In the genomic region with DNA sequence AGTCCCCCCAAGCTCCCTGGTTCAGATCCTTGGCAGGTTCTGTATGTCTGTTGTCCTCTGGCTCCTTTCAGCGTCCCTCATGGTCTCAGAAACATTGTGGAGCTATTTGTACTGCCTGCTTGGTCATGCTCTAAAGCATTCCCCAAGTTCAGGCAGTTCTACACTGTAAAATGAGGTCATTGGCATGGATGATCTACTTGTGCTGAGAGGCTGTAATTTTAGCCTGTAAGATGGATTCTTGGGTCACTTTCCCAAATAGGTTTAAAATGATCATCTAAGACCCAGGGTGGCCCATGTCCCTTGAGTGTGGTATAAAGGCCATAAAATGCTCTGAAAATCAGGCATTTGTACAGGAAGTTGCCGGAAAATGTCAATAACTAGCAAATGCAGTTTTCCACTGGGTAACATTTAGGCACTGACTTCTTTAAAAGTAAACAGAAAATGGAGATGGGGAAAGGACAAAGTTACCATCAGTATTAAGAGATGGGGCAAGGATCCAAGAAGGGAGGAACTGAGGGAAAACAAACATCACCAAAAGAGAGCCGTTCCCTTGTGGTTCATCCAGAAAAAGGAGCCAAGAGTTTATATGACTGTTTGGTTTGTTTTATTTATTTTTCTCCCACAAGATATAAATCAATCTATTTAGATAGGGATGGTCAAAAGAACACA, we compare ENCODE assay signal across 13 mouse cellular contexts.
DNase-seq lines count a peak whose midpoint lies in the region; ATAC-seq lines count a peak whose summit lies in the region.
"Had no signal": no experiment of that assay in that cellular context is flagged by ENCODE, and none has a peak within 500 bp of the region (broad histone marks: within the 10 kb centered on the region; RNA-seq: fewer than 3 reads in every experiment).

No protein-coding gene starts in this region.

- H3K4me1 ChIP-seq in forebrain, embryonic 14.5 days (ENCODE audit: control insufficient read depth, insufficient read depth, low read length) = peaks cover 5% of the 10 kb centered on the region; the same call in 1 of the 2 replicates
- H3K4me1 ChIP-seq in forebrain, embryonic 12.5 days = peaks cover 8% of the 10 kb centered on the region; the same call in 1 of the 2 replicates
- H3K4me1 ChIP-seq in limb, embryonic 13.5 days = peaks cover 29% of the 10 kb centered on the region
- H3K4me1 ChIP-seq in limb, embryonic 10.5 days = peaks cover 13% of the 10 kb centered on the region; the same call in 1 of the 2 replicates

- 72% methylated on average over 3 of the region's 3 CpGs for WGBS in forebrain, embryonic 14.5 days
- WGBS in forebrain, embryonic 12.5 days = 86% methylated on average over 3 of the region's 3 CpGs
- 48% methylated on average over 3 of the region's 3 CpGs for WGBS in limb, embryonic 13.5 days
- 79% methylated on average over 3 of the region's 3 CpGs for WGBS in limb, embryonic 10.5 days

- no peak overlapping the region for H3K4me2 ChIP-seq in forebrain, embryonic 14.5 days (ENCODE audit: low read length)
- H3K4me2 ChIP-seq in forebrain, embryonic 12.5 days = no peak overlapping the region
- H3K4me2 ChIP-seq in limb, embryonic 13.5 days (replicated peaks) = no peak overlapping the region
- H3K4me2 ChIP-seq: embryonic facial prominence, embryonic 15.5 days; midbrain, embryonic 12.5 days had no signal

- peak; percentile 9 for DNase-seq in forebrain, embryonic 14.5 days (ENCODE audit: low spot score)
- DNase-seq in limb, embryonic 10.5 days (ENCODE audit: low spot score) = no peak
- DNase-seq in kidney, adult 9 months = peak; percentile 42
- peak; percentile 37 for DNase-seq in lung, postnatal 10 days
- DNase-seq in adrenal gland, postnatal 10 days = no peak
- DNase-seq: cerebellum, adult 2 months; spleen, adult 18-20 months; thymus, postnatal 4 days had no signal

- H3K9me3 ChIP-seq in forebrain, embryonic 14.5 days (replicated peaks; ENCODE audit: control insufficient read depth, low read length) = no peaks in the 10 kb centered on the region
- H3K9me3 ChIP-seq in forebrain, embryonic 12.5 days = no peaks in the 10 kb centered on the region
- peaks cover 3% of the 10 kb centered on the region; the same call in 1 of the 2 replicates for H3K9me3 ChIP-seq in limb, embryonic 13.5 days
- no peaks in the 10 kb centered on the region for H3K9me3 ChIP-seq in limb, embryonic 10.5 days (replicated peaks)
- H3K9me3 ChIP-seq: embryonic facial prominence, embryonic 15.5 days; midbrain, embryonic 12.5 days had no signal

- ATAC-seq in forebrain, embryonic 14.5 days = no peak
- ATAC-seq in forebrain, embryonic 12.5 days (ENCODE audit: low FRiP score) = no peak
- peak; percentile 65 for ATAC-seq in limb, embryonic 13.5 days (ENCODE audit: low FRiP score, low read depth)
- ATAC-seq in inflammation-experienced regulatory T-cells, adult 6 months = no peak

- no peaks in the 10 kb centered on the region for H3K36me3 ChIP-seq in forebrain, embryonic 14.5 days (ENCODE audit: control insufficient read depth, insufficient read depth, low read length)
- no peaks in the 10 kb centered on the region for H3K36me3 ChIP-seq in forebrain, embryonic 12.5 days (replicated peaks)
- H3K36me3 ChIP-seq in limb, embryonic 13.5 days = no peaks in the 10 kb centered on the region
- no peaks in the 10 kb centered on the region for H3K36me3 ChIP-seq in limb, embryonic 10.5 days
- H3K36me3 ChIP-seq: embryonic facial prominence, embryonic 15.5 days; midbrain, embryonic 12.5 days had no signal

- H3K27ac ChIP-seq in forebrain, embryonic 14.5 days (ENCODE audit: low read depth, low read length) = no peak overlapping the region
- H3K27ac ChIP-seq in forebrain, embryonic 12.5 days = no peak overlapping the region
- H3K27ac ChIP-seq in limb, embryonic 13.5 days = no peak overlapping the region
- H3K27ac ChIP-seq in limb, embryonic 10.5 days = no peak overlapping the region
- H3K27ac ChIP-seq: embryonic facial prominence, embryonic 15.5 days; midbrain, embryonic 12.5 days had no signal

- H3K9ac ChIP-seq in forebrain, embryonic 14.5 days (ENCODE audit: low read length) = no peak overlapping the region
- H3K9ac ChIP-seq in forebrain, embryonic 12.5 days = no peak overlapping the region
- no peak overlapping the region for H3K9ac ChIP-seq in limb, embryonic 13.5 days
- H3K9ac ChIP-seq: embryonic facial prominence, embryonic 15.5 days; midbrain, embryonic 12.5 days had no signal

- H3K4me3 ChIP-seq in forebrain, embryonic 14.5 days (ENCODE audit: low read depth, low read length) = no peak overlapping the region
- H3K4me3 ChIP-seq in forebrain, embryonic 12.5 days (replicated peaks) = no peak overlapping the region
- no peak overlapping the region for H3K4me3 ChIP-seq in limb, embryonic 13.5 days
- no peak overlapping the region for H3K4me3 ChIP-seq in limb, embryonic 10.5 days
- H3K4me3 ChIP-seq: embryonic facial prominence, embryonic 15.5 days; midbrain, embryonic 12.5 days had no signal

- no peaks in the 10 kb centered on the region for H3K27me3 ChIP-seq in forebrain, embryonic 14.5 days (replicated peaks; ENCODE audit: control insufficient read depth, insufficient read depth, low read length)
- H3K27me3 ChIP-seq in forebrain, embryonic 12.5 days = no peaks in the 10 kb centered on the region
- H3K27me3 ChIP-seq in limb, embryonic 13.5 days = no peaks in the 10 kb centered on the region
- H3K27me3 ChIP-seq in limb, embryonic 10.5 days (ENCODE audit: low read depth, poor library complexity, severe bottlenecking) = no peaks in the 10 kb centered on the region
- H3K27me3 ChIP-seq: embryonic facial prominence, embryonic 15.5 days; midbrain, embryonic 12.5 days had no signal

Comparison
In these comparisons a context has a peak if more than half of its experiments do, and no peak if none do; other contexts are left out.
1. DNase-seq: peak in forebrain, embryonic 14.5 days (single experiment), kidney, adult 9 months (single experiment) and lung, postnatal 10 days (single experiment); none in limb, embryonic 10.5 days (single experiment) and adrenal gland, postnatal 10 days (single experiment).